23 mouse cellular contexts compared by ENCODE assay signal in genomic region chr2:167731149-167731548, GRCm38 (mm10). TPM values are rescaled to one million over a fixed set of nuclear protein-coding genes. Genes with fewer than 3 reads are reported as not detected.
DNase-seq lines count a peak whose midpoint lies in the region; ATAC-seq and TF ChIP-seq lines count a peak whose summit lies in the region.
"Had no signal": no experiment of that assay in that cellular context is flagged by ENCODE, and none has a peak within 500 bp of the region (broad histone marks: within the 10 kb centered on the region; RNA-seq: fewer than 3 reads in every experiment).

No protein-coding gene starts in this region.

- H3K9me3 ChIP-seq in intestine, embryonic 14.5 days (ENCODE audit: control insufficient read depth, low read length): no peaks in the 10 kb centered on the region
- H3K9me3 ChIP-seq in intestine, postnatal 0 days (ENCODE audit: control insufficient read depth): no peaks in the 10 kb centered on the region
- no peaks in the 10 kb centered on the region for H3K9me3 ChIP-seq in embryonic facial prominence, embryonic 15.5 days (replicated peaks)
- H3K9me3 ChIP-seq in stomach, embryonic 15.5 days: no peaks in the 10 kb centered on the region
- H3K9me3 ChIP-seq: forebrain, embryonic 13.5 days; G1E; heart, embryonic 12.5 days; liver, embryonic 13.5 days; neural tube, embryonic 15.5 days had no signal

- H3K4me1 ChIP-seq in intestine, embryonic 14.5 days (replicated peaks; ENCODE audit: control insufficient read depth, insufficient read depth, low read length): peaks cover 5% of the 10 kb centered on the region
- no peaks in the 10 kb centered on the region for H3K4me1 ChIP-seq in intestine, postnatal 0 days (replicated peaks; ENCODE audit: control insufficient read depth, insufficient read depth, low read length)
- peaks cover 41% of the 10 kb centered on the region for H3K4me1 ChIP-seq in embryonic facial prominence, embryonic 15.5 days
- 0 out of 2 replicates have a peak, but pooled peaks cover 3% of the 10 kb centered on the region for H3K4me1 ChIP-seq in stomach, embryonic 15.5 days
- H3K4me1 ChIP-seq: liver, embryonic 13.5 days had no signal

- peak; percentile 60 to 69 for DNase-seq in cerebellum, postnatal 10 days
- DNase-seq in intestine, embryonic 14.5 days (ENCODE audit: low spot score): no peak
- DNase-seq in adrenal gland, adult (ENCODE audit: inconsistent age in 2 of 2, low spot score in 1 of 2): no peak
- DNase-seq in spleen, postnatal 4 days (ENCODE audit: low spot score in 2 of 2): no peak
- DNase-seq: cerebellum, adult 9-11 months; kidney, adult 18-20 months; kidney, postnatal 14 days; liver, embryonic 13.5 days; lung, embryonic 14.5 days; lung, postnatal 36 days; right cerebral cortex, postnatal 14 days; thymus, postnatal 36 days had no signal

- no peak overlapping the region for H3K4me2 ChIP-seq in intestine, embryonic 14.5 days (ENCODE audit: low read length)
- H3K4me2 ChIP-seq in intestine, postnatal 0 days (replicated peaks; ENCODE audit: low read depth): no peak overlapping the region
- H3K4me2 ChIP-seq in embryonic facial prominence, embryonic 15.5 days (replicated peaks): no peak overlapping the region
- H3K4me2 ChIP-seq in stomach, embryonic 15.5 days: no peak overlapping the region
- H3K4me2 ChIP-seq: forebrain, embryonic 13.5 days; heart, embryonic 12.5 days; hindbrain, embryonic 14.5 days; liver, embryonic 13.5 days; lung, embryonic 14.5 days; neural tube, embryonic 15.5 days had no signal

- no peaks in the 10 kb centered on the region for H3K27me3 ChIP-seq in intestine, embryonic 14.5 days (replicated peaks; ENCODE audit: control insufficient read depth, insufficient read depth, low read length)
- H3K27me3 ChIP-seq in intestine, postnatal 0 days (replicated peaks; ENCODE audit: control insufficient read depth, insufficient read depth, low read length): no peaks in the 10 kb centered on the region
- no peaks in the 10 kb centered on the region for H3K27me3 ChIP-seq in embryonic facial prominence, embryonic 15.5 days
- H3K27me3 ChIP-seq in stomach, embryonic 15.5 days (replicated peaks): no peaks in the 10 kb centered on the region
- H3K27me3 ChIP-seq: forebrain, embryonic 13.5 days; neural tube, embryonic 15.5 days had no signal

- no peak overlapping the region for H3K27ac ChIP-seq in intestine, embryonic 14.5 days (ENCODE audit: low read depth)
- no peak overlapping the region for H3K27ac ChIP-seq in intestine, postnatal 0 days (ENCODE audit: low read depth, low read length)
- H3K27ac ChIP-seq in embryonic facial prominence, embryonic 15.5 days (replicated peaks): peak overlapping the region; percentile 29; the same call in 1 of the 2 replicates
- no peak overlapping the region for H3K27ac ChIP-seq in stomach, embryonic 15.5 days
- H3K27ac ChIP-seq: forebrain, embryonic 13.5 days; hindbrain, embryonic 14.5 days; liver, embryonic 13.5 days; neural tube, embryonic 15.5 days had no signal

- 51% methylated on average over 13 of the region's 13 CpGs for WGBS in intestine, embryonic 14.5 days
- 39% methylated on average over 13 of the region's 13 CpGs for WGBS in intestine, postnatal 0 days
- WGBS in embryonic facial prominence, embryonic 15.5 days: 46% methylated on average over 13 of the region's 13 CpGs
- 44% methylated on average over 12 of the region's 13 CpGs for WGBS in stomach, embryonic 15.5 days

- no peak overlapping the region for H3K9ac ChIP-seq in intestine, embryonic 14.5 days (ENCODE audit: low read length)
- H3K9ac ChIP-seq in intestine, postnatal 0 days (ENCODE audit: low read depth, low read length): no peak overlapping the region
- no peak overlapping the region for H3K9ac ChIP-seq in embryonic facial prominence, embryonic 15.5 days
- H3K9ac ChIP-seq in stomach, embryonic 15.5 days: no peak overlapping the region
- H3K9ac ChIP-seq: forebrain, embryonic 13.5 days; heart, embryonic 12.5 days; hindbrain, embryonic 14.5 days; liver, embryonic 13.5 days; lung, embryonic 14.5 days; neural tube, embryonic 15.5 days had no signal

- H3K36me3 ChIP-seq in intestine, embryonic 14.5 days (ENCODE audit: control insufficient read depth, insufficient read depth, low read length): no peaks in the 10 kb centered on the region
- no peaks in the 10 kb centered on the region for H3K36me3 ChIP-seq in intestine, postnatal 0 days (ENCODE audit: control insufficient read depth, insufficient read depth)
- no peaks in the 10 kb centered on the region for H3K36me3 ChIP-seq in embryonic facial prominence, embryonic 15.5 days
- no peaks in the 10 kb centered on the region for H3K36me3 ChIP-seq in stomach, embryonic 15.5 days
- H3K36me3 ChIP-seq: G1E; heart, embryonic 12.5 days; liver, embryonic 13.5 days; neural tube, embryonic 15.5 days had no signal

- no peak for ATAC-seq in cerebellum, adult (ENCODE audit: insufficient number of reproducible peaks, low FRiP score, low TSS enrichment)
- ATAC-seq in intestine, embryonic 14.5 days (replicated peaks; ENCODE audit: low FRiP score, low TSS enrichment, low read depth): 0 out of 2 replicates have a peak, but pooled peaks have one; percentile 13
- ATAC-seq in intestine, postnatal 0 days: no peak
- no peak for ATAC-seq in embryonic facial prominence, embryonic 15.5 days (ENCODE audit: insufficient number of reproducible peaks, low FRiP score, low TSS enrichment, low read depth)
- peak; percentile 33; the same call in 1 of the 2 replicates for ATAC-seq in stomach, embryonic 15.5 days (ENCODE audit: insufficient read depth, low FRiP score, low read depth)
- ATAC-seq: CD4-positive, CD25-positive, alpha-beta regulatory T cell, adult 4 months; forebrain, embryonic 13.5 days; midbrain, embryonic 16.5 days had no signal

- TF ChIP-seq CTCF in intestine, postnatal 0 days (IDR thresholded peaks at IDR 0.05; ENCODE audit: low read depth): no peak

- H3K4me3 ChIP-seq in intestine, embryonic 14.5 days (ENCODE audit: low read depth, low read length): no peak overlapping the region
- H3K4me3 ChIP-seq in intestine, postnatal 0 days (ENCODE audit: low read depth, low read length): no peak overlapping the region
- H3K4me3 ChIP-seq in embryonic facial prominence, embryonic 15.5 days (replicated peaks): no peak overlapping the region
- no peak overlapping the region for H3K4me3 ChIP-seq in stomach, embryonic 15.5 days (replicated peaks)
- H3K4me3 ChIP-seq: forebrain, embryonic 13.5 days; heart, embryonic 12.5 days; liver, embryonic 13.5 days; neural tube, embryonic 15.5 days had no signal

RNA-seq across cellular contexts. Expression of gene Tmem189, which starts 41.5 kb away (rescaled TPM):
- 35.1 and 42.0 TPM in 2 replicates for polyA plus RNA-seq in intestine, embryonic 14.5 days (2014; fragmentation: Nextera tagmentation; extraction: Ambion mirVana)
- polyA plus RNA-seq in intestine, postnatal 0 days (2015; fragmentation: Nextera tagmentation; extraction: Ambion mirVana): 25.0 and 26.8 TPM in 2 replicates
- 43.7 and 44.3 TPM in 2 replicates for polyA plus RNA-seq in embryonic facial prominence, embryonic 15.5 days (2015; fragmentation: Nextera tagmentation; extraction: Ambion mirVana)
- 40.8 and 43.8 TPM in 2 replicates for polyA plus RNA-seq in stomach, embryonic 15.5 days (2015; fragmentation: Nextera tagmentation; extraction: Ambion mirVana)

RNA-seq across cellular contexts. Expression of gene Cebpb, which starts 42.4 kb away (rescaled TPM):
- 2.8 and 12.4 TPM in 2 replicates for polyA plus RNA-seq in intestine, embryonic 14.5 days (2014; fragmentation: Nextera tagmentation; extraction: Ambion mirVana)
- 49.8 and 52.6 TPM in 2 replicates for polyA plus RNA-seq in intestine, postnatal 0 days (2015; fragmentation: Nextera tagmentation; extraction: Ambion mirVana)
- 41.9 and 42.0 TPM in 2 replicates for polyA plus RNA-seq in embryonic facial prominence, embryonic 15.5 days (2015; fragmentation: Nextera tagmentation; extraction: Ambion mirVana)
- 18.4 and 25.4 TPM in 2 replicates for polyA plus RNA-seq in stomach, embryonic 15.5 days (2015; fragmentation: Nextera tagmentation; extraction: Ambion mirVana)

Comparison
In these comparisons a context has a peak if more than half of its experiments do, and no peak if none do; other contexts are left out.
1. ATAC-seq: peak in intestine, embryonic 14.5 days (single experiment) and stomach, embryonic 15.5 days (single experiment); none in cerebellum, adult (single experiment), intestine, postnatal 0 days (single experiment) and embryonic facial prominence, embryonic 15.5 days (single experiment).
2. DNase-seq: peak in cerebellum, postnatal 10 days (2 of 2); none in intestine, embryonic 14.5 days (single experiment), adrenal gland, adult (0 of 2) and spleen, postnatal 4 days (0 of 2).